Mouse (Mus musculus) spleen, adult 12 weeks (tissue): Measurements from ENCODE around the gene Slc16a7.

Source experiments
- DNase-seq: peaks from one replicate; pipeline ENCODE4 v3.0.0; 2022; ENCODE audit warnings: low spot score

Slc16a7 gene

GRCm38 (mm10) chr10:125324149-125324834 is 65.0 kb downstream of the Slc16a7 start:
- no peak for DNase-seq

GRCm38 (mm10) chr10:125321446-125322428 is 67.5 kb downstream of the Slc16a7 start:
- no peak for DNase-seq

- no peak for DNase-seq
Observed at GRCm38 (mm10) chr10:125317317-125317716, 71.9 kb downstream of the Slc16a7 start.

DNA sequence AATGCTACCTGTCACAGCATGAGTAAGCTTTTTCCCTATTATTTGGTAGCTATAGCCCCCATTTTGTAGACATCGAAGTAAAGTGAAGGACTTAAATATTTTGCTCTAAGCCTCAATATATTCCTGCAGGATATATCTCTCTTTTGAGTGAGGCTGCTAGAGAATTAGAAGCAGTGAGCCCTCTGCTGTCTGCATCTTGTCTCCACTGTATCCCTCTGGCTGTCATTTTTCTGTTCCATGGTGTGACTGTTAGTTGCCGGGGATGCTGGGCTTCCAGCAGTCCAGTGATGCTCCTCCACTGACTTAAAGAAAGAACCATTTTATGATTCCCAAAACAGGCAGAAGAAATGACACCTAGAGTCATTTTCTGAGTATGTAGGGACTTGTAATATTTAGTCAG is 78.4 kb downstream of the Slc16a7 start:
- no peak for DNase-seq

- DNase-seq, result no peak
Observed at GRCm38 (mm10) chr10:125298036-125298435, 91.2 kb downstream of the Slc16a7 start.

- DNase-seq, result no peak
Observed at GRCm38 (mm10) chr10:125290320-125290719, 98.9 kb downstream of the Slc16a7 start.

DNA sequence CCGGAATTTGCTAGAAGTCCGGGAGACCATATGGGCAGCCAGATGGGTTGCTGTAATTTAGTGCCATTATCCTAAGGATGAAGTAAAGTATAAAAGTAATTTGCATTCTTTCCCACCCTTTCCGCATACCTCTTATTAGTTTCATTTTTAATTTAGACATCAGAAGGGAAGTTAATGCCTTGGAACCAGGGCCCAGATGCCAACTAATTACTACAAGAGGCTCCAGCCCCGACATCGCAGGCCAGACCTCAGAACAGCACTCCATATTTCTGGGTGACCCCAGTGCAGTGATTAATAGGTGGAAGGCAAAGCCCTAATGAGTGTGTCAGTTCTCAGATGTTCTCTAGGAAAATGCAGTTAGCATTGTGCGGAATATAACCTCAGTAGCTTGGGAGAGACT is 100.7 kb downstream of the Slc16a7 start:
- DNase-seq, result no peak

DNA sequence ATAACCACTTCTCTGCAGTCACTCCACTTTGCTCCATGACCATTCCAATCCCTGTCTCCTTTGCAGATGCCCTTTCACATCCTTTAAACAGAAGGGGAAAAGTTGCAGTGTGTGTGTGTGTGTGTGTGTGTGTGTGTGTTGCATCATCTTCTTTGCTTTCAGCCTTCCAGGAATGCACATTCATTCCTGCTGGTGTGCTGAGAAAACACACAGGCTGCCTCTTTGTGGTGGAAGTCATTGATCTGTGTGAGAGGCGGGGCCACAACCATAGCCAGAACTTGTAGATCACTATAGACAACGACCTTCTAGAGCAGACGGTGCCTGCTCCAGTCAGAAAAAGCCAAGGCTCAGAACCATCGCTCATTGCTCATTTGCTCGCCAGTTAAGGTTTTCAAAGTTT is 103.9 kb downstream of the Slc16a7 start:
- no peak for DNase-seq

GRCm38 (mm10) chr10:125275149-125275848 is 114.0 kb downstream of the Slc16a7 start:
- no peak for DNase-seq

- DNase-seq, result no peak
Observed at GRCm38 (mm10) chr10:125274519-125275148, 114.6 kb downstream of the Slc16a7 start.

DNA sequence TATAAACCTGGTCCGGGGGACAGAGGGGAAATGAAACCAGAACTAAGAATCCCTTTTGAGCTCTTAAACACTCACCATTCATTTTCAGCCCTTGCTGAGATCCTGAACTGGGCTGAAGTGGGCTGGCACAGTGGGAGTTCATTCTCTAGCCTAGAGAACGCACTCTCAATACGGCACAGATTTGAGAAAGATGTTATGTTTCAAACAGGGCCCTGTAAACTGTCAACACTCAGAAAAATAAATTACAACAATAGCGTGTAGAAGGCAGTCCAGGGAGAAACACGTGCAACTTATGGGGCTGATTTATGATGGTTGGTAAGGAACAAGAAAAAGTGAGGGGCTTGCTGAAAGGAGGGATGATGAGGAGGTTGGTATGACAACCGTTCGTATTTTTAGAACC is 115.5 kb downstream of the Slc16a7 start:
- DNase-seq, result no peak

DNA sequence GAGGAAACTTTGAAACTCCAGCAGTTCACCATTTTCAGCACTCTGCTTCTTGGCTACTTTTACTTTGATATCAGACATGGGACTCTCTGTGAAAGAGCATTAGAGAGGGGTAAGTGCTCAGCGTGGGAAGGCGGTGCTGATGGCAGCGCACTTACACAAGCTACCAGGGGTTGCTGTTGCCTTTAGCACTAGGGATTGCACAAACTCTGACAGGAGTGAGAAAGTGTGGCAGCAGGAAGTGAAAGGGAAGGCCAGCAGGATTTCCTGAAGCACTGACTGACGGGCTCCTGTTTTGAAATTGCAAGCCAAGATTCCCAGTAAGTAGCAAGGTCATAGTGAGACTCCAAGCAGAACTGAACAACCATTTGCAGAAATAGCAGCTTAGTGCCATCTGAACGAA is 117.8 kb downstream of the Slc16a7 start:
- no peak for DNase-seq

- no peak for DNase-seq
Observed at GRCm38 (mm10) chr10:125270266-125270665, 119.0 kb downstream of the Slc16a7 start.

DNA sequence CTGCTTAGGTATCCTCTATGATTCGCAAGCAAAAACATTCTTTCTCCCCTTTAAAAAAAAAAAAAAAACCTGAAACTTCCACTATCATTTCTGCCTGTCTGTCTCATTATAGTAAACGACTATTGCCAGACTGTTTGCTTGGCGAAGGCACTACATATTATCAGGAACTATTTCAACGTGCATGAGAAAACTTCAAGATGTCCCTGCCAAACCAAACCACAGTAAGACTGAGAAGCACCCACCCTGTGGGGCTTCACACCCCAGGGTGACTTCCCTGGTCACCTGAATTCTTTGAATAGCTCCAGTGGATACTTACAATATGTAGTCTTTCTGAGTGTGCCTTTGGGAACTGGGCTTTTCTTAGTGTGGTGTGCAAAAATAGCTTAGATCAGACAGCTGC is 122.9 kb downstream of the Slc16a7 start:
- DNase-seq, result no peak

- DNase-seq, result no peak
Observed at GRCm38 (mm10) chr10:125265901-125266300, 123.4 kb downstream of the Slc16a7 start.

- no peak for DNase-seq
Observed at GRCm38 (mm10) chr10:125265467-125265866, 123.8 kb downstream of the Slc16a7 start.

- no peak for DNase-seq
Observed at GRCm38 (mm10) chr10:125264938-125265337, 124.3 kb downstream of the Slc16a7 start.

GRCm38 (mm10) chr10:125255904-125256303 is 133.4 kb downstream of the Slc16a7 start:
- no peak for DNase-seq

GRCm38 (mm10) chr10:125214536-125214935 is 174.7 kb downstream of the Slc16a7 start:
- no peak for DNase-seq

GRCm38 (mm10) chr10:125213805-125214204 is 175.5 kb downstream of the Slc16a7 start:
- no peak for DNase-seq

DNA sequence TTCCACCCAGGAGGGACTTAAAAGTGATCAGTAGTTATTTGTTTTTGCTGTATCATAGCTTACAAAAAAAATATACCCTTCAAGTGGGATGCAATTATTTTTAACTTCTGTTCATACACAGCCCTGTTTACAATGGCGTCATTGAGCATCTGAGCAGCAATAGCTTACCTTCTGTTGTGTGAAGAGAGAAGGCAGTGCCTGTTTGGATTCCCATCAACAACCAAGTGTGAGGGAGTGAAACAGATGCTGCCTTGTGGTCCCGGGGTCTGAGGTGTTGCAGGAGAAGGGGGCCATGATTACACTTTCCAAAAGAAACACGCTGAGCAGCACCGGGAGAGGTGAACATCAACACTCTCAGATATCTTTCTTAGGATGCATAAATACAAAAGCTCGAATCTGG is 201.7 kb downstream of the Slc16a7 start:
- no peak for DNase-seq

DNA sequence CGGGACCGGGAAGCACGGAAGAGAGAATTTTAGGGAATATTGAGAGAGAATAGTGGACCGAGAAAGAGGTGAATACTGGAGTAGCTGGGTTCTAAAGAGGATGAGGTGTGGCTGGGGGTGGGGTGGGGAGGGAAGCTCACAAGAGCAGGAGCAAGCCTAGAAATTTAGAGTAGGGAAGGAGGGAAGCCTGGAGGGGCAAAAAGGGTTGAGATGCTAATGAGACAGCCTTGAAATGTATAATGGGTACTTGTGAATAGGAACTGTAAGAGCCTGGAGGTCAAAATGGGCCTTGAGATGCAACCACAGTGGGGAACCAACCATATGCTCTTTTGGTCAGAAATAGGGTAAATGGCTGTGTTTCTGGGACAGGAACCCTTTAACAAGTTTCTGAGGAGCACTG is 203.9 kb downstream of the Slc16a7 start:
- no peak for DNase-seq
